Mouse (Mus musculus): ENCODE data around the gene Ier3. TPM values are rescaled to one million over a fixed set of nuclear protein-coding genes. Genes with fewer than 3 reads are reported as not detected.

Gene Ier3
- polyA plus RNA-seq, 1 experiment from 2014 or later, result 11.6 TPM

DNA sequence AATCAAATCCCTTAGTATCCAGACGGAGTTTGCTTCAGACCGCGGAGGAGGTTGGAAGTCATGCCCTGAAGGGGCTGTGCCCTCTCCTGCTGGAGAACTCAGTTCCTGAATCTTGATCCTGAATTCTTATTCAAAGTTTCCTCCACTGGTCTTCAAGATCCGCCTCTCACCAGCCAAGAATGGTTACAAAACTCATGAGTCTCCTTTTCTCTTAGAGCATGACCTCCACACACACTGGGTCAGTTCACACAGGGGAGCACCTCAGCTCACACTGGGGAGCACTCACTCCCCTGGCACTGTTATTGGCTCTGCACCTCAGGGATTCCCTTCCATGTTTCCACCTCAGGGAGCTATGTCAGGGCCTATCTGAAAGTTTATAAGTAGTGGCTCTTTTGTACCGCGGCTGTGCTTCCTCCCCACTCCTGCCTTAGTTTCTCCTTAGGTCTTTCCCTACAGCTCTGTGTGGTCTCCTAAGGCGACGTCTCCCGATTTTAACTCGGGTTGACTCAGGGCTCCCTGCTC, 43.4 kb downstream of the Ier3 start:
- ATAC-seq (ENCODE audit: low read depth), result no peak
- peaks cover 4% of the 10 kb centered on the region for H3K36me3 ChIP-seq
- H3K9me3 ChIP-seq, result no peaks in the 10 kb centered on the region
- peak overlapping the region; percentile 100 for H3K4me2 ChIP-seq
- H3K27ac ChIP-seq (replicated peaks), result peak overlapping the region; percentile 98
- WGBS, result 18% methylated on average over 10 of the region's 10 CpGs
- H3K9ac ChIP-seq, result peak overlapping the region; percentile 95
- no peaks in the 10 kb centered on the region for H3K27me3 ChIP-seq
- H3K4me1 ChIP-seq (replicated peaks), result peaks cover 56% of the 10 kb centered on the region
- peak overlapping the region; percentile 81 for H3K4me3 ChIP-seq

DNA sequence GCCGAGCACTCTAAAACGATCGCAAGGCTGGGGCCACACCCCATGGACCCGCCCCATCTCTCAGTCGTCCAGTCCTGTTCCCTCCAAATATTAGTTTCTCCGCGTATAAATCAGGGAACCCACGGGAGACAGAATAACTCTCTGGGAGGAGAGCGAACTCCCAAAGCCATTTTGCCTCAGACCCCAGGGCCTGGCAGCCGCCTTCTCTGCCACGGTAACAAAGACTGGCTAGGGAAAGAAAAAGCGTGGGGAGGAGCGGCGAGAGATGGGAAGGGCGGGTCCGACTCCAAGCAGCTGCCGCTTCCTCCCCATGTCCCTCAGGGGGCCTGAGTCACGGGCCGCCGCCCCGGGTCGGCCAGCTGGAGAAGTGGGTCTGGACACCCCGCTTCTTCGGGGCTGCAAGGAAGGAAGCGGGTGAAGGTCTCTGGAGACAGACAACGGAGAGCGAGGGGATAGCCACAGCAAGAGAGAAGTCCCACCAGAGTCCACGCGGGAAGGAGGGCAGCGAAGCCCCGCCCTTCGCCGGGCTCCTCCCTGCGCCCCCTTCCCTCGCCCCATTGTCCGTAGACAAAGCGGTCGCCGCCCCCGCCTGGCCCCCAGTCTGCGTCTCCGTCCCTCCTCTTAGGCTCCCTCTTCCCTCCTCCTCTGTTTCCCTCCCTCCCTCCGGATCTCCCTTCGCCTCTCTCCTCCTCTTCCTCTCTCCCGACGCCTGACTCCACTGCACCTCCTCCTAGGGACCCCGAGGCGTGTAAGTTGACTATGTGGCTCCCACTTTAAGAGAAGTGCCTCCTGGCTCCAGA, 44.2 kb downstream of the Ier3 start, which contains the start of gene Ppp1r18:
Gene Ppp1r18 (plus strand): TSS at position 113 of the 800 bp plus-strand sequence.
- peak within 1 kb of the TSS; percentile 95 for H3K9ac ChIP-seq
- peaks cover 61% of the 10 kb centered on the region for H3K4me1 ChIP-seq (replicated peaks)
- H3K27ac ChIP-seq (replicated peaks), result peak within 1 kb of the TSS; percentile 98
- H3K4me3 ChIP-seq, result peak within 1 kb of the TSS; percentile 81
- no peaks in the 10 kb centered on the region for H3K9me3 ChIP-seq
- under 1% methylated on average over 48 of the region's 48 CpGs for WGBS
- H3K36me3 ChIP-seq, result peaks cover 6% of the 10 kb centered on the region
- H3K27me3 ChIP-seq, result no peaks in the 10 kb centered on the region
- peak; percentile 63 for ATAC-seq (ENCODE audit: low read depth)
- H3K4me2 ChIP-seq, result peak within 1 kb of the TSS; percentile 100

DNA sequence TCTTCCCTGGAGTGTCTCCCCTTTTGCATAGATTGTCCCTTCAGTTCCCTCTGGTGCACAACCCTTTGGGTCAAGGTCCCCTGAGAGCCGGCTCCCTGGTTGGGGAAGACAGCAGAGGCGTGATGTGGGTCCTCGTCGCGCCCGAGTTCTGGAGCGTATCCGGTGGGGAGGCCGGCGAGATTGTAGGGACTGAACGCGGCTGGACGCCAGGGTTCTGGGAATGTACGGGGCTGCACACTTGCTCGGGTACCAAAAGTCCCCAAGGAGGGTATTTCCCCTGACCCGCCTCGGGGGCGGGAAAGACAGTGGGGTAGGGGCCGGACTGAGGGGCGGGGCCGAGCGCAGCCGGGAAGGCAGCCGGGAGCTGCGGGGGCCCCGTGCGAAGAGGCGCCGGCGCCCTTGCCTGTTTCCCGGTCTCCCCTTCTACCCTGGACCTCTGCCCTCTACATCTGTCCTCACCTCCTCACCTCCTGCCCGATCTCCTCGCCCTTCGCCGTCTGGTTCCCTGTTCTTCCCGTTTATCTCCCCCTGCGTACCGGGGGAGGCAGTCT, 44.9 kb downstream of the Ier3 start:
- Histone ChIP-seq H3K27ac (replicated peaks) (peak overlapping the region; percentile 98), H3K4me2 (peak overlapping the region; percentile 100), H3K9me3 (no peaks in the 10 kb centered on the region), H3K4me1 (replicated peaks) (peaks cover 65% of the 10 kb centered on the region), H3K4me3 (peak overlapping the region; percentile 81), H3K9ac (peak overlapping the region; percentile 95), H3K36me3 (peaks cover 13% of the 10 kb centered on the region), H3K27me3 (no peaks in the 10 kb centered on the region)
- peak; percentile 43 for ATAC-seq (ENCODE audit: low read depth)
- WGBS, result under 1% methylated on average over 38 of the region's 38 CpGs

DNA sequence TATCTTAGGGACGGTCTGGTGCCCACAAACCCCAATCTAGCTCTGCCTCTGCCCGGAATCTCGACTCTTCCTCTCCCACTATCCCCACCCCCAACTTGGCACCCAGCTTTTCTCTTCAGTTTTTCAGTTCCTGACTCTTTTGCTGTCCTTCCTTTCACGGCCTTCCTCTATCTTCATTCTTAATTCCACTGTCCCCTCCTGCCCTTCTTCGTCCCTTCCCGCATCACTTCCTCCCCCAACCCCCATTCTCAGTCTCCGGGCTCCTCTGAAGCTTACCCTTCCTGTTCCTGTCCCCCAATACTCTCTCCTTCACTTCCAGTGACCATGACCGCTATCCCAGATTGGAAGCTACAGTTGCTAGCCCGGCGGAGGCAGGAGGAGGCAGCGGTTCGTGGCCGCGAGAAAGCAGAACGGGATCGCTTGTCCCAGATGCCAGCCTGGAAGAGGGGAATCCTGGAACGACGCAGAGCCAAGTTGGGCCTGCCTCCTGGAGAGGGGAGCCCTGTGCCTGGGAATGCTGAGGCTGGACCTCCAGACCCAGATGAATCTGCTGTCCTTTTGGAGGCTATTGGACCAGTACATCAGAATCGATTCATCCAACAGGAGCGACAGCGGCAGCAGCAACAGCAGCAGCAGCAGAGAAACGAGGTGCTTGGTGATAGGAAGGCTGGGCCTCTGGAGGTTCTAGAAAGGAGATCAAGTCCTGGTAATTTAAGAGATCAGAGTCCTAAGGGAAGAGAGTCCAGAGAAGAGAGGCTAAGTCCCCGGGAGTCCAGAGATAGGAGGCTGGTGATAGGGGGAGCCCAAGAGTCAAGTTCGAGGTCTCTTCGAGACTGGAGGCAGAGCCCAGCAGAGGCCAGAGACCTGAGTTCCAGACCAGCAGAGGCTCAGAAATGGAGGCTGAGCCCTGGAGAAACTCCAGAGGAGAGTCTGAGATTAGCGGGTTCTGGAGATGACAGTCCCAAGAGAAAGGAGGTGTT, 45.7 kb downstream of the Ier3 start:
- Histone ChIP-seq H3K4me1 (replicated peaks) (peaks cover 66% of the 10 kb centered on the region), H3K36me3 (peaks cover 15% of the 10 kb centered on the region), H3K4me3 (peak overlapping the region; percentile 81), H3K9me3 (no peaks in the 10 kb centered on the region), H3K27ac (replicated peaks) (peak overlapping the region; percentile 98), H3K27me3 (no peaks in the 10 kb centered on the region), H3K4me2 (peak overlapping the region; percentile 100), H3K9ac (peak overlapping the region; percentile 95)
- 8% methylated on average over 26 of the region's 26 CpGs for WGBS
- ATAC-seq (ENCODE audit: low read depth), result no peak

DNA sequence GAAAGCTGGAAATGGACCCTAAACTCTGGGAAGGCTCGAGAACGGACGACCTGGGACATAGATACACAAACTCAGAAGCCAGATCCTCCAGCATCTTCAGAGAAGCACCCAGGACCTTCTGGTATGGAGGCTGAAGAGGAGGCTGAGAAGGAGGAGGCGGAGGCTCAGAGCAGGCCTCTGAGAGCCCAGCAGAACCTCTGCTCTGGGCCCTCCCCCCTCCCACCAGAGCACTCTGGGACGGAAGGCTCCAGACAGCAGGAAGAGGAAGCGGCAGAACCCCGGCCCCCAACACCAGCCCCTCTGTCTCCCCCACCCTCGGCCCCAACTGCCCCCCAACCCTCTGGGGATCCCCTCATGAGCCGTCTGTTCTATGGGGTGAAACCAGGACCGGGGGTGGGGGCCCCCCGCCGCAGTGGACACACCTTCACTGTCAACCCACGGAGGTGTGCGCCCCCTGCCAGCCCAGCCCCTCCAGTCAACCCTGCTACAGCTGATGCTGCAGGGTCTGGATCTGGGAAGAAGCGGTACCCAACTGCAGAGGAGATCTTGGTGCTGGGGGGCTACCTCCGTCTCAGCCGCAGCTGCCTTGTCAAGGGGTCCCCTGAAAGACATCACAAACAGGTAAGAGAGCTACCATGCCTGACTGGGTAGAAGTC, 46.8 kb downstream of the Ier3 start:
- Histone ChIP-seq H3K4me1 (replicated peaks) (peaks cover 77% of the 10 kb centered on the region), H3K27me3 (no peaks in the 10 kb centered on the region), H3K27ac (replicated peaks) (peak overlapping the region; percentile 98), H3K36me3 (peaks cover 21% of the 10 kb centered on the region), H3K4me3 (peak overlapping the region; percentile 81), H3K9ac (peak overlapping the region; percentile 95), H3K4me2 (peak overlapping the region; percentile 100), H3K9me3 (no peaks in the 10 kb centered on the region)
- 33% methylated on average over 17 of the region's 17 CpGs for WGBS
- ATAC-seq (ENCODE audit: low read depth), result no peak

DNA sequence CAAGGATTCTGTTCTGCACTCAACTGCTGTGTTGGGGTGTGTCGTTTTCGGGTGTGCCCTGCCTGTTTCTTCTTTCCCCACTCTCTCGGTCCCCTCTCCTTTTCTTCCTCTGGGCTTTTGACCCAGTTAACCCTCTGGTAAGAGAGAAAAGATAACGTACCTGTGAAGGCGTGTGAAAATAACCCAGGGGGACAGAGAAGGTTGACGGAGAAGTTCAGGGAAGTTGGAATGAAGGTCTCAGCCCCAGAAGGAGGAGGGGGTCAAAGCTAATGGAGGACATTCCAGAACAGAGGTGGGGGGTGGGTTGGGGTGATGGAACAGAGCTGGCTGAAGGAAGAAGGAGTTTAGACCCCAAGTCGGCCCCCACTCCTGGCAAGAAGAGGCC, 47.5 kb downstream of the Ier3 start:
- ATAC-seq (ENCODE audit: low read depth), result no peak
- Histone ChIP-seq H3K4me1 (replicated peaks) (peaks cover 83% of the 10 kb centered on the region), H3K9ac (peak overlapping the region; percentile 95), H3K9me3 (no peaks in the 10 kb centered on the region), H3K36me3 (peaks cover 27% of the 10 kb centered on the region), H3K4me2 (peak overlapping the region; percentile 100), H3K4me3 (peak overlapping the region; percentile 81), H3K27me3 (no peaks in the 10 kb centered on the region), H3K27ac (replicated peaks) (peak overlapping the region; percentile 98)
- WGBS, result 10% methylated on average over 7 of the region's 7 CpGs

DNA sequence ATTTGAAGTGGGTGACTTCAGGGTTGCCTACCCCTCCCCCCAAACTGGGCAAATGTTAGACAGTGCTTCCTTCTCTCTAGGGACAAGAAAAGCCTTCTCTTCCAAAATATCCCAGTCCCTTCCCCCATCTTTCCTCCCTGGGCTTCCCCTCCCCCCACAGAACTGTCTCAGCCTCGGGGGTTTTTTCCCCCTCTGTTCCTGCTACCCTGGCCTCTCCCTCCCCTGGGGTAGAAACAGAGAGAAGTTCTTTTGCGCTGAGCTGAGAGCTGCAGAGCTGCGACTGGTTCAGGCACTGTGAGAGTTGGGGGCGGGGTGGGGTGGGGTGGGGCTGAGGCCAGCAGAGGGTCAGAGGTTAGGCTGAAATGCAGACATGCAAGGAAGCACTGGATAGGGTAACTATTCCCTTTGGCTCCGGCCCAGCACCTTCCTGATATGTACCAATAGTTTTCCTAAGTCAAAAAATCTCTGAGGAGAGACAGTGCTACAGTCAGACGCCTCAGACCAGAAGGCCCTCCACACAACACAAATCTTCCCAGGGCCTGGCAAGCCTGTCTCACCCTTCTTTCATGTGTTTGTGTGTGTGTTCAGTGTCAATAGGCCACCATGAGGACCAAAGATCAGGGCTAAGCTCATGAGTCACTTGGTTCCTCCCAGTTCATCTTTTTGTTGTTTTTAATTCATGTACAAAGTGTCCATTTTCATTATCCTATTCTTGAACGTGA, 48.0 kb downstream of the Ier3 start:
- Histone ChIP-seq H3K36me3 (peaks cover 33% of the 10 kb centered on the region), H3K4me3 (peak overlapping the region; percentile 81), H3K27me3 (no peaks in the 10 kb centered on the region), H3K9me3 (no peaks in the 10 kb centered on the region), H3K27ac (replicated peaks) (peak overlapping the region; percentile 98), H3K9ac (peak overlapping the region; percentile 95), H3K4me1 (replicated peaks) (peaks cover 81% of the 10 kb centered on the region), H3K4me2 (peak overlapping the region; percentile 100)
- 3% methylated on average over 7 of the region's 7 CpGs for WGBS
- no peak for ATAC-seq (ENCODE audit: low read depth)

DNA sequence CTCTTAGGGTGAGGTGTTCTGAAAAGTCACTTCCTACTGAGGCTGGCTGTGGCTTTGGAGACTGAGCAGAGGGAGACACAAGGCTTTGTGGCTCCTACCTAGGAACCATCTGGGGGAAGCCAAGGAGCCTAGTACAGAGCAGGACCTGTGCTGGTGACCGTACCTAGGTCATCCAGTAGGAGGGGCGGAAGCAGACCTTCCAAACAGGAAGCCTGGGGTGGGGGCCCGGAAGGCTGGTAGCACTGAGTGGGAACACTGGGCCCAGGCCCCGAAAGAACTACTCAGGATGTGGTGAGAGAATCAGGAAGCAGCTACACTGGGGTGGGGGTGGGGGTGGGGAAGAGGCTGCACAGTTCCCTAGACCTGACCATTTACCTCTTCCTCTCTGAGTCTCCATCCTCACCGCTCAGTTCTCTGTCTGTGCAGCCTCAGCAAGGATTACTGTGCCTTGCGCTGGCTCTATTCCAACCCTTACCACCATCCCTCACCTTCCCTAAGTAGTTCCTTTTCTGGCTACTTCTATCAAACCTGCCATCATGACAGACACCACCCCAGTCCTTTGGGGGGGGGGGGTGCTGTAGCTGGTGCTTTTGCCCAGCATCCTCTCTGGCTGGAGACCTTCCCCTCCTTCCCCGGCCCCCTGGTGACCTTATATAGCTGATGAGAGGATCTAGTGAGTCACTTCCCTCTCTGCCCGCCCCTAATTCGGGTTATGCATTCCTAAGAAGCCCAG, 48.8 kb downstream of the Ier3 start:
- H3K4me2 ChIP-seq, result peak overlapping the region; percentile 100
- H3K27me3 ChIP-seq, result no peaks in the 10 kb centered on the region
- H3K9ac ChIP-seq, result peak overlapping the region; percentile 95
- peak overlapping the region; percentile 98 for H3K27ac ChIP-seq (replicated peaks)
- peaks cover 73% of the 10 kb centered on the region for H3K4me1 ChIP-seq (replicated peaks)
- ATAC-seq (ENCODE audit: low read depth), result no peak
- no peaks in the 10 kb centered on the region for H3K9me3 ChIP-seq
- peak overlapping the region; percentile 81 for H3K4me3 ChIP-seq
- WGBS, result 63% methylated on average over 9 of the region's 9 CpGs
- peaks cover 41% of the 10 kb centered on the region for H3K36me3 ChIP-seq

DNA sequence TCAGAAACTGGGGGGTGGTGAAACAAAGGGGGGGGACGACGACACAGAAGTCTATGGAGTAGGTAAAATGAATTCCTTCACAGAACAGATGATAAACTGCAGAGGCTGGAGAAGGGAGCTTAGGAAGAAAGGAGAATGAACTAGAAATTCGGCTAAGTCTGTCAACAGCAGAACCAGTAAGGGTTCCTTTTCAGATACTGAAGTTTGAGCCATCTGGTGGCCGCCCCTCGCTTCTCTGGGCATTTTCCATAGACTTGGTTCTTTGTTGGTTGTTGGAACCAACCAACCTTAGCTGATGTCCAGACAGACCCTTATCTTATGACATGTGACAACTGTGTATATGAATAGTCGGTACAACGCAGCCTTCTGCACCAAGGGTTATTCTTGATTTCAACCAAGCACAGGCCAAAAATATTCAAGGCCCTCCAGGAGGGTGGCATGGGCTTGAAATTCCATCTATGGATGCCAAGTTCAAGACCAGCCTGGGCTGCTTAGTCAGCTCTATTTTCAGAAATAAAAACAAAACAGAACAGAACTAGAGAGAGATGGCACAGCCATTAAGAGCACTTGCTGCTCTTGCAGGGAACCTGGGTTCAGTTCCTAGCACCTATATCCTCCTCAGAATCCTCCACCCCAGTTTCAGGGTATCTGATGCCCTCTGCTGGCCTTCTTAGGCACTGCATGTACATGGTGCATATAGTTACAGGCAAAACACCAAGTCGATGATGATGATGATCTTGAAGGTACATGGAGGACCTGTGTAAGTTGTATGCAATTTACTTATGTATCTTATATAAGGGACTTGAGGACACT, 49.6 kb downstream of the Ier3 start:
- WGBS, result 86% methylated on average over 8 of the region's 8 CpGs

More for the DNA sequence above, 49.6 kb downstream of the Ier3 start:
- peaks cover 48% of the 10 kb centered on the region for H3K36me3 ChIP-seq
- peaks cover 73% of the 10 kb centered on the region for H3K4me1 ChIP-seq (replicated peaks)
- ATAC-seq (ENCODE audit: low read depth), result no peak
- peak overlapping the region; percentile 95 for H3K9ac ChIP-seq
- H3K27ac ChIP-seq (replicated peaks), result peak overlapping the region; percentile 98; the same call in 1 of the 2 replicates
- no peaks in the 10 kb centered on the region for H3K9me3 ChIP-seq
- no peaks in the 10 kb centered on the region for H3K27me3 ChIP-seq
- peak overlapping the region; percentile 81 for H3K4me3 ChIP-seq
- peak overlapping the region; percentile 100 for H3K4me2 ChIP-seq
